Mouse (Mus musculus) limb, embryonic 11.5 days (tissue): ENCODE measurements around the gene Zfp697. TPM values are rescaled to one million over a fixed set of nuclear protein-coding genes. Genes with fewer than 3 reads are reported as not detected.
"Not testable (repeated sequence)": the region's sequence is repeated elsewhere in the genome, so short reads cannot be mapped to it uniquely, and the experiment has no call there.

Experiments used
- ATAC-seq: fragments of 200-750 bp; cut with Nextera tagmentation; 2 replicates; pipeline ENCODE4 v1.8.0; 2017; ENCODE audit warnings: low read depth; ENCODE audit not compliant: insufficient number of reproducible peaks, low FRiP score, low TSS enrichment
- DNase-seq: peaks from one replicate; pipeline ENCODE4 v3.0.0-alpha.2; 2015; ENCODE audit warnings: low spot score
- H3K27ac ChIP-seq: fragments of 300-500 bp; sonication (generic); replicated peaks from 2 replicates; pipeline ENCODE4 v1.5.1; 2014; ENCODE audit warnings: low read depth, mild to moderate bottlenecking, low read length
- H3K27me3 ChIP-seq: fragments of 300-500 bp; sonication (generic); 2 replicates; pipeline ENCODE4 v1.6.1; 2014; ENCODE audit warnings: mild to moderate bottlenecking, low read length, mixed read lengths; ENCODE audit not compliant: control insufficient read depth, insufficient read depth
- H3K36me3 ChIP-seq: fragments of 300-500 bp; sonication (generic); 2 replicates; pipeline ENCODE4 v1.6.1; 2014; ENCODE audit warnings: mild to moderate bottlenecking, low read length, moderate library complexity, mixed read lengths; ENCODE audit not compliant: control insufficient read depth, insufficient read depth
- H3K4me1 ChIP-seq: fragments of 300-500 bp; sonication (generic); 2 replicates; pipeline ENCODE4 v1.6.1; 2014; ENCODE audit warnings: low read length, mixed read lengths; ENCODE audit not compliant: control insufficient read depth, insufficient read depth
- H3K4me2 ChIP-seq: fragments of 300-500 bp; sonication (generic); 2 replicates; pipeline ENCODE4 v1.6.1; 2014; ENCODE audit warnings: low read depth, mild to moderate bottlenecking, moderate library complexity; ENCODE audit not compliant: severe bottlenecking
- H3K4me3 ChIP-seq: fragments of 300-500 bp; sonication (generic); 2 replicates; pipeline ENCODE4 v1.5.1; 2014; ENCODE audit warnings: low read depth, low read length
- H3K9ac ChIP-seq: fragments of 300-500 bp; sonication (generic); 2 replicates; pipeline ENCODE4 v1.6.1; 2014; ENCODE audit warnings: mild to moderate bottlenecking, low read length
- H3K9me3 ChIP-seq: fragments of 300-500 bp; sonication (generic); 2 replicates; pipeline ENCODE4 v1.6.1; 2016; ENCODE audit warnings: low read length; ENCODE audit not compliant: control insufficient read depth
- WGBS: fragments of 180-500 bp; shearing (Covaris S2); extraction: QIAGEN DNeasy Blood & Tissue Kit; methylation state at CpG from one replicate; pipeline ENCODE4 v1.1.7; 2014; 5-methylcytosine and 5-hydroxymethylcytosine counted together
- polyA plus RNA-seq: library from polyadenylated mRNA; unstranded; fragments of >200 nt; fragmentation: Nextera tagmentation; extraction: Ambion mirVana; gene quantifications from 2 replicates; pipeline ENCODE4 v1.2.1, GENCODE M21; 2014

The Zfp697 gene
- polyA plus RNA-seq, 1 experiment from 2014 or later = 10.4 TPM

DNA sequence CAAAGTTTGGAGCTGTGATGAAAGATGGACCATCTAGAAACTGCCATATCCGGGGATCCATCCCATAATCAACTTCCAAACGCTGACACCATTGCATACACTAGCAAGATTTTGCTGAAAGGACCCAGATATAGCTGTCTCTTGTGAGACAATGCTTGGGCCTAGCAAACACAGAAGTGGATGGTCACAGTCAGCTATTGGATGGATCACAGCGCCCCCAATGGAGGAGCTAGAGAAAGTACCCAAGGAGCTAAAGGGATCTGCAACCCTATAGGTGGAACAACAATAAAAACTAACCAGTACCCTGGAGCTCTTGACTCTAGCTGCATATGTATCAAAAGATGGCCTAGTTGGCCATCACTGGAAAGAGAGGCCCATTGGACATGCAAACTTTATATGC is 60.0 kb downstream of the Zfp697 start:
- not testable (repeated sequence) for ATAC-seq, H3K9ac ChIP-seq, H3K36me3 ChIP-seq, H3K9me3 ChIP-seq, H3K27me3 ChIP-seq, DNase-seq, H3K4me1 ChIP-seq, H3K4me3 ChIP-seq, H3K27ac ChIP-seq, H3K4me2 ChIP-seq
- 36% methylated on average over 3 of the region's 3 CpGs for WGBS

DNA sequence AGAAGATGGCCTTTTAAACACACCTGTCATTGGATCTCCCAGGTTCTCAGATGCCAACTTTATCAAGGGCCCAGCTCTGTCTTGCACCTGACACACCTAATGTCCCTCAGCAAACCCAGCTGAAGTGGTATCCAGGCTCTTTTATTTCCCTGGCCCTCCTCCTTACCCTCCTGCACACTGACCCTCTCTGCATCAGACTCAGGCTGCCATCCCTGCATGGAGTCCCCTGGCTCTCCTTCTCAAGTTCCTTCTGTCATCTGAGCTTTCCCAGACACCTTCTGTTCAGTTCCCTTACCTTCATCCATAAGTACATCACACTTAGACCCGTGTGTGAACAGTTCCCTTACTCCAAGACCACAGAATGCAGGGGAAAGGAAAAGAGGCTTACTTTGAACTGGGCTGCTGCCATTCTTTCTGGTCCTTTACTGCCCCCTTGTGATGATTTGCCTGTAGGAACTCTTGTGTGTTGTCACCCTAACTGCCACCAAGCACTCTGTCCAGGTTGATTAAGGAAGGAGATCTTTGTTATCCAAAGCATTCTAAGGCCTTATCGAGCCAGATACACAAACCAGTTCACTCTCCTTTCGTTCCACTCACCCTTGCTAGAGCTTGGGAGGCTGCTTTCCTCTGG is 61.0 kb downstream of the Zfp697 start:
- not testable (repeated sequence) for H3K4me2 ChIP-seq, H3K27ac ChIP-seq, H3K27me3 ChIP-seq, H3K9ac ChIP-seq, H3K36me3 ChIP-seq, H3K4me3 ChIP-seq, ATAC-seq, H3K4me1 ChIP-seq, H3K9me3 ChIP-seq, DNase-seq
- 10% methylated on average over 3 of the region's 3 CpGs for WGBS

DNA sequence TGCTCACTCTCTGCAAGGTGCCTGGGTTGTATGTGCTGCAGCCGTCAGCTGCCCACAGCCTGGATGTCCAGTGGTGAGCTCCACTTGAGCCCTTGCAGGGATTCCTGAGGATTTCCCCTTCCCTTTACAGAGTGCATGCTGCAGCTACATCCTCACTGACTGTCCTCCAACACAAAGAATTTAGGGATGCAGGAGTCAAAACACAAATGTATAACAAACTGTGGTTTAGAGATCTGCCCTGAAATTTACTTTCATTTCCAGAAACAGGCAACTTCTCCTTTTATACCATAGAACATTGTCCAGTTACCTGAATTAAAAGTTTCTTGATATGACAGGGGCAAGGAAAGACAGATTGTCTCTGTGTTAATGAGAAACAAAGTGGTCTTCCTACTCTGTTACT is 61.7 kb downstream of the Zfp697 start:
- H3K9ac ChIP-seq, H3K27me3 ChIP-seq, ATAC-seq, H3K4me3 ChIP-seq, DNase-seq, H3K36me3 ChIP-seq, H3K9me3 ChIP-seq, H3K4me2 ChIP-seq, H3K27ac ChIP-seq, H3K4me1 ChIP-seq: not testable (repeated sequence)
- WGBS = 67% methylated on average over 1 of the region's 1 CpGs

DNA sequence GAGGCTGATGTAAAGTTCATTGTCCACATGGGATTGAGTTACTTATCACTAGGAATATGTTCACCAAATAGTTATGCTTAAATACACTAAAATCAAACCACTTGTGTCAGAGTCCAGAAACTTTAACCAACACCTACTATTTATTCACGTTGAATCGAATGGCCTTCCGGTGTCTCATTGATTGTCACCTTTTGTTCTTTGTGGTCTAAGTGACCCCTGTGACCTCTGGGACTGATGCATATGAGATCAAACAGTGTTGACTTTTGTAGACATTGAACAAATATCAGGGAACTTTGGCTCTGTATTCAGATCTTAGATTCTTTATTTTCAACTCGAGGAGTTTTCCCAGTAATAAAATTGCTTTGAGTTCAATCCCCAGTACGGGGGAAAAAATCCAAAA is 71.5 kb downstream of the Zfp697 start:
- ATAC-seq, DNase-seq, H3K4me1 ChIP-seq, H3K27ac ChIP-seq, H3K9ac ChIP-seq, H3K9me3 ChIP-seq, H3K4me3 ChIP-seq, H3K36me3 ChIP-seq, H3K27me3 ChIP-seq, H3K4me2 ChIP-seq: not testable (repeated sequence)
- WGBS = 86% methylated on average over 5 of the region's 5 CpGs

DNA sequence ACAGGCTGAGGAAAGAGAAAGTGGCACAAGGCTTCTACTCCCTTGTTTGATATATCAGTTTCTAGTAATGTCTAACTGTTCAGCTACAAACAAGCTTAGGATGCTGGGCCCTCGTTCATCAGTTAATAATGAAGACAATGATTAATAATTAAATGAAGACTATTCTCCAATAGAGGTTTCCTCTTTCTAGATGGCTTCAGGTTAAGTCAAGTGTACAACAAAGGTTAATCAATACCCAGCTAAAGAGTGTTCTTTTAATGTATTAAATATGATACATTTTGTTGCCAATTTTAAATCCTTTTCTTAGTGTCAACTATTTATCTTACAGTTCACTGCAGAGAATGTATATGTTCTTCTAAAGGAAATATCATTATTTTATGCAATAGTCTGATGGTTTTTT is 74.8 kb downstream of the Zfp697 start, which contains the start of gene Gm4450:
TSS of gene Gm4450 (minus strand) at position 101 of the 400 bp plus-strand sequence.
- H3K4me3 ChIP-seq, DNase-seq, ATAC-seq, H3K9ac ChIP-seq, H3K27ac ChIP-seq, H3K4me1 ChIP-seq, H3K27me3 ChIP-seq, H3K4me2 ChIP-seq, H3K9me3 ChIP-seq, H3K36me3 ChIP-seq: not testable (repeated sequence)
- WGBS = no CpG with 5 or more reads among the region's 1 CpGs

DNA sequence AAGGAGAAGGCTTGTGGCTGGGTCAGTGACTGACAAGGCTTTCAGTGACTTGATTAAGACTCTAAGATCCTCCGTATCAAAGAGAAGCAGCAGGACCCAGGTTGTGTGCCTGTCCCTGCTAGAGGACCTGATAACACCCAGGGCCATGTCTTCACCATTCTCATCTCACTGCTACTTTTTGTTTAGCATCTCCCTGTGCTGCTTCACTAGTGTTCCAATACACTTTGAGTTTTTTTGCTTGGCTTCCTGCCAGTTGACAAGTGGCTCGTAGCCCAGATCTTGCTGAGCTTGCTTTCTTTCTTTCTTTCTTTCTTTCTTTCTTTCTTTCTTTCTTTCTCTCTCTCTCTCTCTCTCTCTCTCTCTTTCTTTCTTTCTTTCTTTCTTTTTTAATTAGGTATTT is 87.1 kb downstream of the Zfp697 start:
- H3K36me3 ChIP-seq, ATAC-seq, H3K4me1 ChIP-seq, H3K27me3 ChIP-seq, H3K4me3 ChIP-seq, H3K27ac ChIP-seq, H3K9me3 ChIP-seq, H3K4me2 ChIP-seq, H3K9ac ChIP-seq, DNase-seq: not testable (repeated sequence)
- whole genome bisulfite sequencing = 100% methylated on average over 1 of the region's 2 CpGs

DNA sequence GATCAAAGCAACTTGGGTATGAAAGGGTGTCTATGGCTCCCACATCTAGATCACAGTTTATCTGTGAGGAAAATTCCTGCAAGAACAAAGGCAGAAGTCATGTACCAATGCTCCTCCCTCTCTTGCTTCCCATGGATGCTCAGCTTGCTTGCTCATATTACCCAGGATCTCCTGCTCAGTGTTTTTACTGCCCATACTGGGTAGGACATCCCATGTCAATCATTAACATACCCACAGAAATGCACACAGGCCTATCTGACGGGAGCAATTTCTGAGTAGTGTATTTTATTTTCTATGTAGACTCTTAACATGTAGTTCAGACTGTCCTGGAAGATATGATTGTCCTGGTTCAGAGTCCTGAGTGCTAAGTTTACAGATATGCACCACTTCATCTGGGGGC is 88.8 kb downstream of the Zfp697 start:
- H3K27me3 ChIP-seq, H3K36me3 ChIP-seq, H3K4me2 ChIP-seq, H3K4me1 ChIP-seq, H3K4me3 ChIP-seq, ATAC-seq, H3K9ac ChIP-seq, H3K27ac ChIP-seq, DNase-seq, H3K9me3 ChIP-seq: not testable (repeated sequence)
- WGBS = no CpG with 5 or more reads among the region's 1 CpGs

DNA sequence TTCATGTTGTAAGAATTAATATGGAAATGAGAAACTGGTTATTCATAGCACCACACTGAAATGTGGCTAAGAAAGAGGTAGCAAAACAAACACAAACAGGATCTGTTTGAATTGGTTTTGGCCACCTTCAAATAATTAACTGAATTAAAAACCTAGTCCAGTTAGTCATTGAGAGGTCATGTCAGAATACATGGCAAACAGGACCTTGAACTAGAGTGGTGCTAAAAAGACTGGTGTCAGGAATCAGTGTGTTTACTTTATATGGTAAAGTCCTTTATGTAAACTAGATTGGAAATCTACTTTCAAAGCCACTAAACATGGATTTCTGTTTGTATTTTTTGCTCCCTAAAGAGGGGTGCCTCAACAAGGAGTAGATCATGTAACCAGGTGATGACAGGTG is 89.2 kb downstream of the Zfp697 start:
- H3K9me3 ChIP-seq, H3K4me3 ChIP-seq, DNase-seq, ATAC-seq, H3K27me3 ChIP-seq, H3K9ac ChIP-seq, H3K27ac ChIP-seq, H3K4me2 ChIP-seq, H3K36me3 ChIP-seq, H3K4me1 ChIP-seq: not testable (repeated sequence)

DNA sequence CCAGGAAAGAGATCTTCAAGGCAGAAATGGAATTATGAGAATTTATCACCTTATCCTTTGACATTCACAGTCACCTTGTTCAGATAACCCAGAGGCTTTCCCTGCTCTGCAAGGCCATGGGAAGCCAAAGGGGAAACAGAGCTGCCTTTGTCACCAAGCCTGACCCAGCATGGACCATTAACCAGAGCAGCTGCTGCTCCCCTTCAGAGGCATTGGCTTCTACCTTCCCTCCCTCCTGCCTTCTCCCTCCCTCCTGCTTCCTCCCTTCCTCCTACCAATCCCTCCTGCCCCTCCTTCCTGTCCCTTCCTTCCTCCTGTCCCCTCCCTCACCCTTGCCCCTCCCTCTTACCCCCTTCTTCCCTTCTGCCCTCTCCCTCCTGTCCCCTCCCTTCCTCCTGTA is 111.9 kb downstream of the Zfp697 start:
- not testable (repeated sequence) for H3K4me1 ChIP-seq, H3K27me3 ChIP-seq, DNase-seq, H3K4me2 ChIP-seq, H3K4me3 ChIP-seq, H3K27ac ChIP-seq, H3K9ac ChIP-seq, H3K36me3 ChIP-seq, H3K9me3 ChIP-seq, ATAC-seq
